Mouse (Mus musculus) mouse embryonic stem cell (cell line): Measurements from ENCODE around the gene Lgalsl.

Experiments used
- in situ Hi-C, 2 experiments: fragments of 300-500 bp; cut with MboI; formaldehyde crosslinking; loops; 1 replicate in 1 of 2; 3 replicates in 1 of 2; pipeline ENCODE4 v1.14.3; 2019 to 2020; ENCODE audit warnings: low sequenced_read_pairs in 2 of 2, low pct_unique_long_range_greater_than_20kb in 1 of 2, mixed read lengths in 1 of 2; ENCODE audit not compliant: unreplicated experiment in 1 of 2

Lgalsl gene

GRCm38 (mm10) chr11:20829993-20830685 is 717 bp downstream of the Lgalsl start:
- in situ Hi-C loops: no loop called here

- in situ Hi-C loops: no loop called here
Observed at GRCm38 (mm10) chr11:20829056-20829686, 1.7 kb downstream of the Lgalsl start.

DNA sequence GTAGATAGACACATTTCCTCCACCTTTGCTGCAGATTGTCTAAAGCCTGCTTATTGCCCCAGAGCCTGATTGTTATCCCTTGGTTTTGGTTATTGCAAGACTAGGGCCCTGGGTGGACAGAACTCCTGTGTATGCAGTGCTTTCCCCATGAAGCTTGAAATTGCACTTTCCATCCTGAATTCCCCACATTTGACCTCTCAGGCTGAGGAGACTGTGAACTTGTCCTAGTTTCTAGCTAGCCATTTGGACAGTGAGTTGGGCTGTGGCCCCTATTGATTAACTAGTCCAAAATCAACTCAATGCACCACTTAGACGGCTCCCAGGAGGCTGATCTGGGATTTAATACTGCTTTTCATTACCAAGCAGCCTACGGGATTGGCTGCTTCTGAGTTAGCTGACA is 6.9 kb downstream of the Lgalsl start:
- in situ Hi-C loops: no loop called here

DNA sequence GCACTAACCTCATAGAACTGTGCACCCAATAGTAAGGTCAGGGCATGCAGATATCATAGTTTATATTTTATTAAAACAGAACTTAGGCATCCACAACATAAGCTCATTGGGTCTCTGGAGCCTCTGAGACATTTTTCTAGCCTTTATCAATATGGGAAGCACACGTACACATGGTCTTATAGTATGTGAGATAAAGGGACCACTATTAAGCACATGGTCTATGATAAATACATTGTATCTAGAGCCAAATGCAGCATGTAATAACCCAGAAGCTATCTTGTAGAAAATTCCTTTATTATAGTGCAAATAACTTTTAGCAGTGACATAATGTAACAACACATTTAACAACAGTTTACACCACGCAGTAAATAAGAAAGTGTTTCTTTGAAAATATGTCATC is 7.6 kb downstream of the Lgalsl start:
- in situ Hi-C loops: no loop called here

DNA sequence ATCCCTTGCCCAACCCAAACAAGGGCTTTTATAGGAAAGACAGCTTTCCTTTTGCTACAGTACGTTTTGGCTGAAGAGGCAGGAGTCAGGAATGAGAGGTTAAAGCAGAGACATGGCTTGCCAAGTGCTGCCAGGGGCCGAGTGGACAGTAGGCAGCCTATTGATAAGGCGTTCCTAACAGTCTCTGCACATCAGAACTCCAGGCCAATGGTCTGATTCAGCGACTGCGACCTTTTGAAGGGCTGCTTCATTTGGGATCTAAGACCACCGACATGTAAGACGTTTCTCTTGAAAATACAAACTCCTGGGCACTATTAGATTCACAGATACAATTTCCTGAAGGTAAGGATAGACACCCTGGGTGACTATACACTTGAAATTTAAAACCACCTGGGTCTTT is 9.5 kb downstream of the Lgalsl start:
- in situ Hi-C loops: no loop called here

GRCm38 (mm10) chr11:20813901-20814523 is 16.8 kb downstream of the Lgalsl start:
- in situ Hi-C loops: no loop called here

GRCm38 (mm10) chr11:20812153-20812887 is 18.5 kb downstream of the Lgalsl start:
- in situ Hi-C loops: no loop called here

DNA sequence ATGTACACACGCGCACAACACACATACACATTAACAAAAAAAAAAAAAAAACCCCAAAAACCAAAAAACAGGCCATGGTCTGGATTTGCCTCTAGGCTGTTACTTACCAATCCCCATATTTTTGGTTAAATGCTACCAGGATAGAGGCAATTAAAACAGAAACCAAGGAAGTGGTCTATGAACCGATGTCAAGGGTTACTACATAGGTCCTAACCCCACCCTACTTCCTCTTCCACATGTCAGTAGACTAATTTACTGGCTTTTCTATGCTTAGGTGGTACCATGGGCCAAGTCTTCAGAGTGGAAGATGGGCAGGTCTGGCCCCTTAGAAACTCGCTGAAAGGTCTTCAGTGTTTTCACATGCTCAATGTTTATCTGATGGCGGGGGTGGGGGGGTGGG is 24.2 kb downstream of the Lgalsl start:
- in situ Hi-C loops: no loop called here

DNA sequence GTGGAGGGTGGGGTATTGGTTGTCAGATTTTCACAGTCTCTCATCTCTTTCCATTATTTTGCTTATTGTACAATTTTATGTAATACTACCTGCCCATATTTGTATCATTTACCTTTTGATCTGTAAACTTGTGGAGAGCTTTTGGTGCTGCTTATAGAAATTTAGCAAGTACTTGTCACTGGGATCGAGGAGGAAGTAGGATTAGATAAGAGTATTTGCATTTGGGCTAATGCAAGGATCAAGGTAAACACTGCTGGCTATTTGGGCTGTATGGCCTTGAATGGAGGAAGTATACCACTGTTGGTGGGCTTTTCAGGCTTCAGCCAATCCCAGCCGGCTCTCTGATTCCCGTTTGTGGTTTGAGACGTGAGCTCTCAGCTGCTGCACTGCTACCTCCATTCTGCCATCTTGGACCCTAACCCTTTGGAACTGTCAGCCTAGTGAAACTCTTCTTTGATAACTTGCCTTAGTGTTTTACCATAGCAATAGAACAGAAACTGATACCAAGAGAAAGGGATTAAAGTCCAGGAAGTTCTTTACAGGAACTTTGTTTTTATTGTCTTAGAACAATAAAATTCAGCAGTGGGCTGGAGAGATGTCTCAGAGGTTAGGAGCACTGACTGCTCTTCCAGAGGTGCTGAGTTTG is 25.1 kb downstream of the Lgalsl start:
- in situ Hi-C loops: no loop called here

- in situ Hi-C loops: no loop called here
Observed at GRCm38 (mm10) chr11:20804416-20804815, 26.4 kb downstream of the Lgalsl start.

GRCm38 (mm10) chr11:20800277-20801092 is 30.4 kb downstream of the Lgalsl start:
- in situ Hi-C loops: no loop called here

GRCm38 (mm10) chr11:20797841-20798240 is 33.0 kb downstream of the Lgalsl start:
- in situ Hi-C loops: loop anchor here (10.0 to 25.0 kb wide), 2 partner anchors 117 to 664 kb away; no protein-coding TSS in a partner anchor

DNA sequence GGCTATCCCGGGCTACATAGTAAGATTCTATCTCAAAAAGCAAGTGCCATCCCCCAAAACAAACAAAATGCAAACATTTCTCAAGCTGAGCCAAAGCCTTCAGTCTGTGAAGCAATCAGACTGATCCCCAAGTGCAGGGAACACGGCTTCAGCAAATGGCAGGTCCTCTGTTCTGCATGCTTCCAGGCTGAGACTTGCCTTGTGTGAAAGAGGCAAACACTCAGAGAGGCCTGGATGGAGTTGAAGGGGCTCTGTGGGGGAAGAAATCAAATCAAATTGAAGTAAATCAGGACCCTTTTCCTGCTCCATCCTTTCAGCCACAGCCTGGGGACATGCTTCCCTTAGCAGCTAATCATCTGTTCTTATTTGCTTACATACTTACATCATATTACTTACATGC is 35.4 kb downstream of the Lgalsl start:
- in situ Hi-C loops: loop anchor here (10.0 to 25.0 kb wide), 2 partner anchors 119 to 667 kb away; no protein-coding TSS in a partner anchor

- in situ Hi-C loops: loop anchor here (5.0 to 25.0 kb wide), 3 partner anchors 120 to 667 kb away; no protein-coding TSS in a partner anchor
Observed at GRCm38 (mm10) chr11:20794913-20795254, 36.0 kb downstream of the Lgalsl start.

GRCm38 (mm10) chr11:20794196-20794912 is 36.5 kb downstream of the Lgalsl start:
- in situ Hi-C loops: loop anchor here (5.0 to 25.0 kb wide), 3 partner anchors 120 to 668 kb away; no protein-coding TSS in a partner anchor

DNA sequence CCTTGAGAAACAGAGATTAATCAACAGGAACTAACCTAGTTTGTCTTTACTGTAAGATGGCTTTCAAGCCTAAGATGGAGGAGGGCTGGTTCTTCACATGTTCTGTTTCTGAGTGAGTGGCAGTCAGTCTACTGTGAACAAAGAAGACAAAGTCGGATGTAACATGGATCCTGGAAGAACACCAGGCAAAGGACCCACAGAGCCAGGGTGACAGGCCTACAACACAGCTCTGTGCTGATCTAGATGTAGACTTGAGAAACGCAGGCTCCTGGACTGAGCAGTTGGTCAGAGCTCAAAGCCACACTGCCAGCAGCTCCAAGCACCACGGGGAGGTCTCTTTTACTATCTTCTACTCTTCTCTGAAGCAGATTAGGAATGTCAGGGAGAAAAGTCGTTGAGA is 37.2 kb downstream of the Lgalsl start:
- in situ Hi-C loops: loop anchor here (5.0 to 25.0 kb wide), 3 partner anchors 121 to 669 kb away; no protein-coding TSS in a partner anchor

DNA sequence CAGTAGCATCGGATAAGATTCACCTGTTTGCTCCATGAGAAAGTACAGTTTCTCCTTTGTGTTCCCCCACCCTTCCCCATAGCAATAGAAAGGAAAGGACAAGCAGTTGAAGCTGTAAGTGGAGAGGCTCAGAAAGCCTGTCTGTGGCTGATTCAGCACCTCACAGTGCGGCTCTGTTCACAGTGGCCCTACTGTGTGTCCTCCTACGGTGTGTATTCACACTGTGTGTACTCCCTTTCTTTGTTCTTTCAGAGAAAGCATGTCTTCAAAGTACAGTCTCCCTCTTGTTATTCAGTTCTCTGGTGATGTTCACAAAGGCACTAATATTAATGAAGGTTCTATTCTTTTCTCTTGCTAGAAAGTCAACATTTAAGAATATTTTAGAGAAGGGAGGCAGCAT is 38.2 kb downstream of the Lgalsl start:
- in situ Hi-C loops: loop anchor here (5.0 to 25.0 kb wide), 3 partner anchors 122 to 670 kb away; no protein-coding TSS in a partner anchor
